Mouse (Mus musculus): ENCODE results near the gene Pitpnm2. TPM values are rescaled to one million over a fixed set of nuclear protein-coding genes. Genes with fewer than 3 reads are reported as not detected.

Gene Pitpnm2
- polyA plus RNA-seq, 1 experiment, result 54.9 TPM

DNA sequence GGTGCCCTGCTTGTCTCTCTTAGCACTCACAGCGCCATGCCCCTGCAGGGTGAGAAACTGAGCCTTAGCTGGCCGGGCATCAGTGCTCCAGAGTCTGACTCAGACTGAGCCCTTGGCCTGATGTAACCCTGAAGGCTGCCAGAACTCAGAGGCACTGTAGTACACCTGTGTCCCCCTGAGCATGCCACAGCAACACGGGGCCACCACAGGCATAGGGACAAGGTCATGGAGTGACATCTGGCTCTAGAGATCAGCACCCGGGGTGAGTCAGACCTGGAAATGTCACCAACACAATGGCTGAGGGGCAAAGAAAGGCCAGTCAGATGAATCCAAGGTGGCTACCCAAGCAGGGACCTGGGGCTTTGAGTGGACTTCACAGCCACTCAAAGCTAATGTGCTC, 162.7 kb downstream of the Pitpnm2 start:
- Histone ChIP-seq H3K36me3 (ENCODE audit: control insufficient read depth, insufficient read depth, low read length) (no peaks in the 10 kb centered on the region), H3K27me3 (ENCODE audit: control insufficient read depth, insufficient read depth, low read length) (no peaks in the 10 kb centered on the region), H3K4me3 (ENCODE audit: control insufficient read depth, low read depth, low read length) (no peak overlapping the region), H3K4me1 (ENCODE audit: control insufficient read depth, insufficient read depth, low read length) (peaks cover 8% of the 10 kb centered on the region), H3K27ac (ENCODE audit: control insufficient read depth, insufficient read depth, low read depth, low read length) (no peak overlapping the region)
- no peak for TF ChIP-seq POLR2A (IDR thresholded peaks at IDR 0.05; ENCODE audit: control insufficient read depth, low read depth, low read length)
- no peak for TF ChIP-seq CTCF (IDR thresholded peaks at IDR 0.05; ENCODE audit: control insufficient read depth, insufficient read depth, insufficient replicate concordance, low read depth, low read length)

DNA sequence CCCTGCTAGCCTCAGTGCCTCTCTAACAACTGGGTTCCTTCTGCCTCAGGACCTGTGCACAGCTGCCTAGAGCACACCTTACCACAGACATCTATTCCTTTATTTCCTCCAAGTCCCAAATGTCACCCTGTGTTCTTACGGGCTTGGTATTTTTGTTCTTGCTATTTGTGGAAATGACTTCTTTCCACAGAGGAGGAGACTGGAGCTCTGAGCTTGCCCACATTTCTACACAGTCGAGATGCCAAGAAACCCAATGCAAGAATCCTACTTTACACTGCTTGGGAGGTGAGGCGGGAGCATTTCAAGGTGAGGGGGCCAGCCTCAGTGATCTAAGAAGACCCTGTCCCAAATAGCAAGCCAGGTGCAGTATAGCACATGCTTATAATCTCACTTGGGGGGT, 164.0 kb downstream of the Pitpnm2 start:
- Histone ChIP-seq H3K4me1 (ENCODE audit: control insufficient read depth, insufficient read depth, low read length) (peaks cover 8% of the 10 kb centered on the region), H3K4me3 (ENCODE audit: control insufficient read depth, low read depth, low read length) (no peak overlapping the region), H3K27ac (ENCODE audit: control insufficient read depth, insufficient read depth, low read depth, low read length) (no peak overlapping the region), H3K27me3 (ENCODE audit: control insufficient read depth, insufficient read depth, low read length) (no peaks in the 10 kb centered on the region), H3K36me3 (ENCODE audit: control insufficient read depth, insufficient read depth, low read length) (no peaks in the 10 kb centered on the region)
- TF ChIP-seq POLR2A (IDR thresholded peaks at IDR 0.05; ENCODE audit: control insufficient read depth, low read depth, low read length) (no peak), CTCF (IDR thresholded peaks at IDR 0.05; ENCODE audit: control insufficient read depth, insufficient read depth, insufficient replicate concordance, low read depth, low read length) (no peak)

DNA sequence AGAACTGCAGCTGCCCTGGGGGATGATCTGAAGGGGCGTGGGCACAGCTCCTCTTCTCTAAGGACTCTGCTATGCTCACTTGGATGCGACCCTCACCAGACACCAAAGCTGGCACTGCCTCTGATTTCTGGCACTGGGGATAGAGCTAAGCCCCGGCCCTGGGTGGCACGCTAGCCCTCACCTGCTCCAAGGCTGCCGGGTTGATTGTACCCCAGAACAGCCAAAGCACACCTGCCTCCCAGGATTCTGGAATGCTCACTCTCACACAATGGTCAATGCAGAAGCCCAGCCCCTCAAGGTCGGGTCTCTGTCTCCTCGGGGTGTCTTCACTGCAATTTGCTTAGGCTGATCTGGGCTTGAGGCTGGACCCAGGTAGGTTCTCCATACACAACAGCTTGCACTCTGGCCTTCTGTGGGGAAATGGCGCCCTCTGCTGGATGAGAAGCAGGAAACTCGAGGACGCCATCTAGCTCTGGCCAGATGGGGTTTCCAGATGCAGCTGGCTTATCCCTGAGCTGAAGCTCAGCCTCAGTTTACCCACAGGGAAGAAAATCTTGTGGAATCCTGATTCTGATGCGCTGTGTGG, 164.9 kb downstream of the Pitpnm2 start:
- Histone ChIP-seq H3K4me1 (ENCODE audit: control insufficient read depth, insufficient read depth, low read length) (peaks cover 4% of the 10 kb centered on the region), H3K36me3 (ENCODE audit: control insufficient read depth, insufficient read depth, low read length) (no peaks in the 10 kb centered on the region), H3K27me3 (ENCODE audit: control insufficient read depth, insufficient read depth, low read length) (no peaks in the 10 kb centered on the region), H3K27ac (ENCODE audit: control insufficient read depth, insufficient read depth, low read depth, low read length) (no peak overlapping the region), H3K4me3 (ENCODE audit: control insufficient read depth, low read depth, low read length) (no peak overlapping the region)
- TF ChIP-seq CTCF (IDR thresholded peaks at IDR 0.05; ENCODE audit: control insufficient read depth, insufficient read depth, insufficient replicate concordance, low read depth, low read length) (peak; percentile 89; the same call in 1 of the 2 replicates), POLR2A (IDR thresholded peaks at IDR 0.05; ENCODE audit: control insufficient read depth, low read depth, low read length) (no peak)

DNA sequence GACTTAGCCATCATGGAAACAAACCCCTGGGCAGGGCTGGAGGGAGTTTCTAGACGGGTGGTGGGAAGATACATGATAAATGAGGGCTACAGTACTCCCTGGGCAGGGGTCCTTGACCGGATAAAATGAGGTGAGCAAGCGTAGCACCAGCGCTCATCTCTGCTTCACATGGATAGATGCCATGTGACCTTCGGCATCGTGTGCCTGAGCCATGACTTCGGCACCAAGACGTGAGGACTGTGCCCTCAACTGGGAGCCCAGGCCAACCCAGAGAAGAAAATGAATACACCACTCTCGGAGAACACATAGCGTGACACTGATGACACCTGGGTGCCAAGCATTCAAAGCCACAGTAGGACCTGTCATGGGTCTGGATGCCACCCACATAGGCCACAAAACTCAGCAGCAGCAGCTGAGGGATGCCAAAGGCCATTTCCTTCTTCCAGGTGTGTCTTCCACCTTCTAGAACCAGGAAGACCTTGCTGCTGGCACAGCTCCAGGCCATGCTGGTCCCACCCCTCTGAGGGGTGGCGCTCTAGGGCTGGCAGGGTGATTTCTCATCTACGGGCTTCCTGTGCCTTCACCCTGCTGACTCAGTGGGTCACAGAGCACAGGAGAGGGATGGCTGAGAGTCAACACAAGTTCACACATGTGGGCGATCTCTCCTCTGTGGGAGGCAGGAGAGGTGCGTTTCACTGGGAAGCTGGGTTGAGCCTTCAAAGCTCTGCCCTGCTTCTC, 165.5 kb downstream of the Pitpnm2 start:
- Histone ChIP-seq H3K27ac (ENCODE audit: control insufficient read depth, insufficient read depth, low read depth, low read length) (no peak overlapping the region), H3K36me3 (ENCODE audit: control insufficient read depth, insufficient read depth, low read length) (no peaks in the 10 kb centered on the region), H3K27me3 (ENCODE audit: control insufficient read depth, insufficient read depth, low read length) (no peaks in the 10 kb centered on the region), H3K4me3 (ENCODE audit: control insufficient read depth, low read depth, low read length) (no peak overlapping the region), H3K4me1 (ENCODE audit: control insufficient read depth, insufficient read depth, low read length) (peaks cover 4% of the 10 kb centered on the region; the same call in 1 of the 2 replicates)
- TF ChIP-seq CTCF (IDR thresholded peaks at IDR 0.05; ENCODE audit: control insufficient read depth, insufficient read depth, insufficient replicate concordance, low read depth, low read length) (no peak), POLR2A (IDR thresholded peaks at IDR 0.05; ENCODE audit: control insufficient read depth, low read depth, low read length) (no peak)

DNA sequence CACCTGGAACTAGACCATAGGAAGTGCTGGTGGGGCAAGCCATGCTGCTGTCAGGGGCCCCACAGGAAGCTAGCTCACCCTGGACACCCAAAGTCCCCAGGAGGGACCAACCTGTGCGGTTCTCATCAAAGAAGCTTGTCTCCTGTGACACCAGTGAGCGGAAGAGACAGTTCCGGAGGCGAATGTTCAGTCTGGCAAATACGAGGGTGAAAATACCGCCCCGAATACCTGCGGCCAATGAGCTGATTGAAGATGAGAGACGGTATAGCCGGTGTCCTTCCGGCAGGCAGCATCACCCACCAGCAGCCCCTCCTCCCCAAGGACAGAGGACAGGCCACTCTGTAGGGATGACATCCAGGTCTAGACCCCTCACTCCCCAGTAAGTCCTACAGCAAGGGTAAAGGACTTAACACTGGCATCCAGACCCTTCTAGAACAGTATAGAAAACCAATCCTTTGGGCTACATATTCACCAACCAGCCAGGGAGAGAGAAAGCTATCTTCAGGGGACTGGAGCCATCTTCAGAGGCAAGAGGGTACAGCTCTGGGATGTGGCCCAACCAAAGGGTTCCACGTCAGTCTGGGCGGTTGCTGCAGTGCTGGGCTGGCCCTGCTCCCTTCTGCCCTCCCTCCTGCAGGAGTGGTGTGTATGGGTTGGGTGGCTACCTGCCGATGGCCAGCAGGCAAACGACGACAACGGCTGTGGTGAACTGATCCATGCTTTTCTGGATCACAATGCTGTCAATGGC, 166.4 kb downstream of the Pitpnm2 start:
- TF ChIP-seq CTCF (IDR thresholded peaks at IDR 0.05; ENCODE audit: control insufficient read depth, insufficient read depth, insufficient replicate concordance, low read depth, low read length) (no peak), POLR2A (IDR thresholded peaks at IDR 0.05; ENCODE audit: control insufficient read depth, low read depth, low read length) (no peak)
- H3K27me3 ChIP-seq (ENCODE audit: control insufficient read depth, insufficient read depth, low read length), result no peaks in the 10 kb centered on the region
- H3K36me3 ChIP-seq (ENCODE audit: control insufficient read depth, insufficient read depth, low read length), result no peaks in the 10 kb centered on the region
- no peak overlapping the region for H3K4me3 ChIP-seq (ENCODE audit: control insufficient read depth, low read depth, low read length)
- peaks cover 4% of the 10 kb centered on the region; the same call in 1 of the 2 replicates for H3K4me1 ChIP-seq (ENCODE audit: control insufficient read depth, insufficient read depth, low read length)
- H3K27ac ChIP-seq (ENCODE audit: control insufficient read depth, insufficient read depth, low read depth, low read length), result no peak overlapping the region

DNA sequence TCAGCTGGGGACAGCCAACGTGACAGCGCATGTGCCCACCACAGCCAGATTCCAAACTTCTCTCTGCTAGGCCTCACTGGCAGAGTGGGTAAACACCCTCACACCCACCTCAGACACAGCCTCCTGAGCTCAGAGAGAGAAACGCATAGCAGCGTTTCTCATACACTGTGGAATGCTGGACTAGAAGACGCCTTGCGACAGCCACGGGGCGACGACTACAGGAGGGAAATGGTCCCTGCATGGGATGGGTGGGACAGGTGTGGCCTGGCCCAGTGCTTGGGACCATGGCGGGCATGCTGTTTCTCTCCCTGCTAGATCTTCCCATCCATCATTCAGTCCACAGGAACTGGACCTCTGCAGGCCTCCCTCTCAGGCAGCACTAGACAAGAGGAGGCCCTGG, 167.1 kb downstream of the Pitpnm2 start:
- Histone ChIP-seq H3K36me3 (ENCODE audit: control insufficient read depth, insufficient read depth, low read length) (no peaks in the 10 kb centered on the region), H3K27me3 (ENCODE audit: control insufficient read depth, insufficient read depth, low read length) (no peaks in the 10 kb centered on the region), H3K27ac (ENCODE audit: control insufficient read depth, insufficient read depth, low read depth, low read length) (no peak overlapping the region), H3K4me3 (ENCODE audit: control insufficient read depth, low read depth, low read length) (no peak overlapping the region), H3K4me1 (ENCODE audit: control insufficient read depth, insufficient read depth, low read length) (peaks cover 4% of the 10 kb centered on the region; the same call in 1 of the 2 replicates)
- TF ChIP-seq CTCF (IDR thresholded peaks at IDR 0.05; ENCODE audit: control insufficient read depth, insufficient read depth, insufficient replicate concordance, low read depth, low read length), result no peak
- no peak for TF ChIP-seq POLR2A (IDR thresholded peaks at IDR 0.05; ENCODE audit: control insufficient read depth, low read depth, low read length)

DNA sequence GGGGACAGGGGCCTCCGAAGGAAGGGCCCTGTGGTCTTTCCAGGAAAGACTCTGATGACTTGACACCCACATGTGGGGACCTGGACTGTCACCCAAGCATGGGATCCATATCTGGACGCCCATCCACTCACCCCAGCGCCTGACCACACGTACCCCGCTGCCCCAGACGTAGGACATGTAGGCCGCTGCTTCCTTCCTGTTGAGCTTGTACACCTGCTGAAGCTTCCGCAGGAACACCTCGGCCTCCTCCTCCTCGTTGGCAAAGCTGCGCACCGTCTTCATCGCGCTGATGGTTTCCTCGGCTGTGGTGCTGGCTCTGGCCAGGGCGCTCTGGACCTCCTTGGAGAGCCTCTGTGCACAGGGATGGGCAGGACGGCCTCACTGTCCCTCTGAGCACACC, 169.7 kb downstream of the Pitpnm2 start:
- peaks cover 3% of the 10 kb centered on the region; the same call in 1 of the 2 replicates for H3K4me1 ChIP-seq (ENCODE audit: control insufficient read depth, insufficient read depth, low read length)
- H3K27ac ChIP-seq (ENCODE audit: control insufficient read depth, insufficient read depth, low read depth, low read length), result no peak overlapping the region
- TF ChIP-seq CTCF (IDR thresholded peaks at IDR 0.05; ENCODE audit: control insufficient read depth, insufficient read depth, insufficient replicate concordance, low read depth, low read length), result no peak
- H3K4me3 ChIP-seq (ENCODE audit: control insufficient read depth, low read depth, low read length), result no peak overlapping the region
- H3K36me3 ChIP-seq (ENCODE audit: control insufficient read depth, insufficient read depth, low read length), result no peaks in the 10 kb centered on the region
- H3K27me3 ChIP-seq (ENCODE audit: control insufficient read depth, insufficient read depth, low read length), result no peaks in the 10 kb centered on the region
